Mouse (Mus musculus) layer of hippocampus, postnatal 14 days (tissue): ENCODE data around the gene Phactr1. TPM values are rescaled to one million over a fixed set of nuclear protein-coding genes. Genes with fewer than 3 reads are reported as not detected.
A peak's percentile ranks its signal among the peaks of the same experiment; 100 is the strongest.
"Not testable (repeated sequence)": the region's sequence is repeated elsewhere in the genome, so short reads cannot be mapped to it uniquely, and the experiment has no call there.

Experiments used
- DNase-seq, 2 experiments: peaks; one replicate each; pipeline ENCODE4 v3.0.0; 2021 to 2022; ENCODE audit warnings: low spot score in 2 of 2, mixed read lengths in 1 of 2
- total RNA-seq, 2 experiments: library from RNA; stranded (reverse); gene quantifications; 2 replicates each; pipeline ENCODE4 v1.2.3; 2021

The Phactr1 gene
- total RNA-seq, 2 experiments from 2014 or later: 276 to 284 TPM

- peak; percentile 71 to 79 for DNase-seq
These were observed 236.0 kb downstream of the Phactr1 start for GRCm38 (mm10) chr13:42916194-42917033.

DNA sequence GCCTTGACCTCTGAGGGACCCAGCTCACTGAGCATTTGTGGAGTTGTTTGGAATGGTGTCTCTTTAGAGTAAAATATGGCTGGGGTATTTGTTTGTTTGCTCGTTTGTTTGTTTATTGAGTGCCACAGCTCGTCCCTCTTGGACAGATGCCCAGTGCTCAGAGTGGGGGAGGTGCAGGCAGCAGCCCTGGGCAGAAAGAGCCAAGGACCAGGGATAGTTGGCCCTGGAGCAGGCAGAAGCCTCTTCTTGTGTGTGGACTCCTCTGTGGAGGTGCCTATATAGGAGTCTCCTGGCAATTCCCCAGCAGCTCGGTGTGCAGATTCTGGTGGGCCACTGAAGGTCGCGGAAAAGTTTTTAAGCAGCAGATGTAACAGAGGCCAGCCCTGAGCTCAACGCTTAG lies 236.8 kb downstream of the Phactr1 start:
- DNase-seq: peak; percentile 55 to 72

DNA sequence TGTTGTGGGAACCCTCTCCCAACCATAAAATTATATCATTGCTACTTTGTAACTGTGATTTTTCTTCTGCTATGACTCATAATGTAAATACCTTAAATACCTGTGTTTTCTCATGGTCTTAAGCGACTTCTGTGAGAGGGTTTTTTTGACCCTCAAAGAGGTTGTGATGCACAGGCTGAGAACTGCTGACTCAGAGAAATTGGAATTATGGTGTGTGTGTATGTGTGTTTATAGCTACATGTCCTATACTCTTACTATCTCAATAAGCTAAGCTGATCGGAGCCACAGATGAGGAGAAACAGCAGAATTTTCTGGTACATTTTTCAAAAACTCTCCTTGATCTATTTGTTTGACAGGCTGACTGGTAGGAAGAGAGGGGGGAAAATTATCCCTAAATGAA lies 239.6 kb downstream of the Phactr1 start:
- no peak for DNase-seq

- DNase-seq: no peak
These were observed 241.5 kb downstream of the Phactr1 start for GRCm38 (mm10) chr13:42921769-42922450.

GRCm38 (mm10) chr13:42927778-42928177 lies 247.4 kb downstream of the Phactr1 start:
- DNase-seq: no peak

DNA sequence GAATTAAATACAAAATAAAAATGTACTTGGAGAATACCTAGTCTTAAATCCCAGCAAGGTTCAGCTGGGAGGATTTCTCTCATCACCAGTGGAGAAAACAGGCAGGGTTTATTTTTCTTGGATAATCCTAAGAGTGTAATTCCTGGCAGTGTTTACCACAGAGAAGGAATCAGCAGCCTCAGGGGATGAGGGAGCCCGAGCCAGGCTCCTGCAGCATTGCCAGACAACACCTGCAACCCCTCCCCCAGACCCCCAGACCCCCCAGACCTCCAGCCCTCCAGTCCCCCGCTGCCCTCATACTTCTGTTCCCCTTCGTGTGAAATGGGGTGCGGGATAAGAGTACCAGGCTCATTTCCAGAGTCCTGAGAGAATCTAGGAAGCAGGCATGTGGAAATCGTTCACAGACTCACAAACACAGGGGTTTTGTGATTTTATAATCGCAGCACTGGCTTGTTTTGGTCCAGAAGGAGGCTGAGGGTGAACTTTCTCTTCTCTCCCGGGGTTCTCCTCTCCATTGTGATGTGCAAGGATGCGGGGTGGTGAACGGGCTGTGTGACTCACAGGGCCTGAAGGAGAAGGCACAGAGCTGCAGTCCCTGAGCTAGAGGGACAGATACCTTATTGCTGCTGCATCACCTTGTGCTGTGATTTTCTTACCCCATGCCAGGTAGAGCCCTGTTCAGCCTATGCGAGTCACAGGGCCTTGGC lies 249.3 kb downstream of the Phactr1 start:
- DNase-seq: no peak

- no peak for DNase-seq
These were observed 251.6 kb downstream of the Phactr1 start for GRCm38 (mm10) chr13:42932046-42932445.

- DNase-seq: no peak
These were observed 254.2 kb downstream of the Phactr1 start for GRCm38 (mm10) chr13:42934538-42935126.

- DNase-seq: no peak
These were observed 257.4 kb downstream of the Phactr1 start for GRCm38 (mm10) chr13:42937871-42938270.

DNA sequence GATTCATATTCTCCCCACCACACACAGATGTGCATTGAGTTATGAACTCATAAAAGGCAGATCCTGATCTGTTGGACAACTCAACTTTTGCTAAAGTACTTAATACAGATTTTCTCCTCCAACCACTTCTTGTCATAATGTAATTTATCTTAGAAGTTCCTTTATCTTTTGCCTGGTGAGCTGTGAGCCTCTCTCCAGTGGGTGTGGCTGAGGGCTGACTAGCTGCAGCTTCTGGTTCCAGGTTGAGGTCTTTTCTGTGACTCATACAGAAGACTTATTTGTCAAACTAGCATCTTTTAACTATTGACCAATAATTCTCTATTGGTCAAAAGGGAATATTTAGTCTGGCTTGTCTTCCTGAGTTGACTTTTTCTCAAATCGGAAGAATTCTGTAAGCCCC lies 257.9 kb downstream of the Phactr1 start:
- no peak for DNase-seq

DNA sequence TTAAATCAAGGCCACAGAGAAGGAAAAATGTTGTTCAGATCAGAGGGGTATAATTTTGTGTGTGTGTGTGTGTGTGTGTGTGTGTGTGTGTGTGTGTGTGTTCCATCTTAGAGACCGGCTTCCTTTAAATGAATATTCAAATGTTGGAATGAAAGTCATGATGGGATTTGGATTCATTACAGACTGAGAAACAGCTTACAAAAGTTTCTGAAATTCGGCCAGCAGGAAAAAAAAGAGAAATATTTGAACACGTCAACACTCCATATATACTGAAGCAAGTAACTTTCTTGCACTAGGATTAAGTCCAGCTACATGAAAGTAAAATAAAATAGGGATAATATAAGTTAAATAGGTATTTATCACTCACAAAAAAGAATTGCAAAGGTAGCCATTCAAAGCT lies 259.8 kb downstream of the Phactr1 start:
- no peak for DNase-seq

DNA sequence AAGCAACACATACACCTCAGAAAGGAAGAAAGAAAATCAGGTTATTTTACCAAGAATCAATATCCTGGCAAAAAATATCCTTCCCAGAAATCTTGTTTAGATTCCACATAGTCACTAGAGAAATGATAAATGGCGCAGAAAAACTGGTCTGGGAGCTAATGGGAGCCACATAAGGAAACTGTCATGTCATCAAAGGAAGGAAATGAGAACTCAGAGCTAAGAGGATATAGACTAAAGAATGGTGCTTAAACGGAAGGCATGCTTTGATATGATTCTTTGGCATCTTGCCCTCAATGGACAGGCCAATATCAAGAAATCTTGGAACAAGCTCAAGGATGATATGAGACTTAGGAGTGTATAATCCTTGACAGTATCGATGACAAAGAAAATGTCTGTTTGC lies 263.7 kb downstream of the Phactr1 start:
- no peak for DNase-seq

DNA sequence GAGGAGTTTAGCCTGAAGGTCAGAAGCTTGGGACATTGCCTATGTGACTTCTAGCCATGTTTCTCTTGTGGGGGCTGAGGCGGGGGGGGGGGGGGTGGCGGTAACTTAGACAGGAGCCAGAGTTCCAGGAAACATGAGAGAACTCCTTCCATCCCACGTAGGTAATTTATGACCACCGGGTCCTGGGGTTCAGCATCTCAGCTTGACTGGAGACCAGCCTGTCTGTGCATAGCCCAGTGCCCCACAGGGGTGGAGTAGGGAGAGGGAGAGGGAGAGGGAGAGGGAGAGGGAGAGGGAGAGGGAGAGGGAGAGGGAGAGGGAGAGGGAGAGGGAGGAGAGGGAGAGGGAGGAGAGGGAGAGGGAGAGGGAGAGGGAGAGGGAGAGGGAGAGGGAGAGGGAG lies 264.8 kb downstream of the Phactr1 start:
- not testable (repeated sequence) for DNase-seq

DNA sequence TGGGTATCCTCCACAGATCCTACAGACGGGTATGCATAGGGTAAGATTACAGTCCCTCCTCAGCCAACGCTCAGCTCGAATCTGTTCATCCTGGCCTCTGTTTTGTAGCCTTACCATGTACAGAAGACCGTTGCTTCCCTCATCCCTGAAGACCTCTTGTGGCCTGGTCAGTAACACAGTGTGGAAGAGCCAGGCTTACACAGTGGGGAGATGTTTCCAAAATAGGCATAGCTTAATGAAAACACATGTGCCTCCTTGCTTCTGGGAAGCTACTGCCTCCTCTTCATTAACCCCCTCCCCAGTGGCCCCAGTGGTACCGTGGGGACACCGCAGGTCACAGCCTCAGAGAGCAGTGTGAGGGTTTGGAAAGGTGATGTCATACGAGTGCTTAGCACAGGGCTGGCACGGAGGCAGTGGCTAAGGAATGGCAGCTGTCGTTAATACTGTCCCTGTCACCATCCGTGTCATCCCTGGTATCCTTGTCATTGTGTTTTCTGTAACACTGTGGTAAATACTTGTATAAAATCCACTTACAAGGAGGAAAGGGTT lies 268.4 kb downstream of the Phactr1 start:
- DNase-seq: no peak

GRCm38 (mm10) chr13:42949336-42949735 lies 268.9 kb downstream of the Phactr1 start:
- no peak for DNase-seq

DNA sequence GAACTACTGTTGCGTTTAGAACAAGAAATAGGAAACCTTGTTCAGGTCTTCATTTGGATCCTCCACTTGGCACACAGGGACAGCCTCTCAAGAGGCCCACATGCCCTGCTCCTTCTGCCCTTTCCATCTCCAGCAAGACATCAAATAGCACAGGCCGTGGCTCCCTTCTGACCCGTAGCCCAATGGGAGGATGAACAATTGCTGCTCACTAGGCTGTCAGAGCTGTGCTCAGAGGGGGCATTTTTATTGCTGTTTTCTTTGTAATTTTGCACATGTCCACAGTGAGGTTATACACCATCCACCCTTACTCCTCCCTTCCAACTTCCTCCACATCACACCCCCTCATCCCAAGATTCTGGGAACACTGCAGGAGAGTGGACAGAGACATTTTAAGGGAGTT lies 269.6 kb downstream of the Phactr1 start:
- DNase-seq: no peak

- DNase-seq: no peak
These were observed 271.8 kb downstream of the Phactr1 start for GRCm38 (mm10) chr13:42952037-42952721.

- DNase-seq: no peak
These were observed 272.6 kb downstream of the Phactr1 start for GRCm38 (mm10) chr13:42953071-42953470.

DNA sequence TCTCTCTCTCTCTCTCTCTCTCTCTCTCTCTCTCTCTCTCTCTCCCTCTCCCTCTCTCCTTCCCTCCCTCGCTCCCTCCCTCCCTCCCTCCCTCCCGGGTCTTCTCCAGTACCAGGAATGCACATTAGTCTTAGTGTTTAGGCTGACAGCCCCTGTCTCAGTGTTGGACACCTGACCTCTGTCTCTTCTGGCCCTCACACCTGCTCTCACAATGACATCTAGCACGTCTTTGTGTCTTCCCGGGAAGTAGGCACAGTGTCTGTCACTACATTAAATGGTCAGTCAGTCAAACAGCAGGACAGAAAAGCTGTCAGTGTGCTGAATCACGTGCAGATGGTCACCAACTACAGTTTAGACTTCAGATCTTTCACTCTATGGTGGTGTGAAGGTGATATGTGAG lies 273.7 kb downstream of the Phactr1 start:
- no peak for DNase-seq

DNA sequence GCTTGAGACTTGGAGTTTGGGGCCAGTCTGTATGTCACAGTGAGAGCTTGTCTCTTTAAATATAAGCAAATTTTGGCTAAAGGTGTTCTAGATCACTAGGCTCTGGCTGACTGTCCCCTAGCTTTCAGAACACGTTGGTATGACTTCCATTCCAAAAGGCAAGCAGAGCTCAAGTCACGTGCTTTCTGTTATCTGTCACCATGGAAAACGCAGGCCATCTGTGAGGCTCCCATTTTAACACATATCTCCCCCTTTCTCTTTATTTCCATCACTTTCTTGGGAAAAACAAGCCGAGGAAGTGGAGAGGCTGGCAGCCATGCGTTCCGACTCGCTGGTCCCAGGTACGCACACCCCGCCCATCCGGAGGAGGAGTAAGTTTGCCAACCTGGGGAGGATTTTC lies 275.9 kb downstream of the Phactr1 start:
- peak in 1 of 2 experiments; percentile 52 for DNase-seq

GRCm38 (mm10) chr13:42957856-42958255 lies 277.4 kb downstream of the Phactr1 start:
- DNase-seq: peak in 1 of 2 experiments; percentile 28
